Mouse (Mus musculus) left cerebral cortex, postnatal 36 days (tissue): ENCODE results near the gene Dcaf12. TPM values are rescaled to one million over a fixed set of nuclear protein-coding genes. Genes with fewer than 3 reads are reported as not detected.
A peak's percentile ranks its signal among the peaks of the same experiment; 100 is the strongest.

Experiments used
- DNase-seq, 2 experiments: peaks; one replicate each; pipeline ENCODE4 v3.0.0; 2021 to 2022; ENCODE audit warnings: low spot score in 2 of 2, mixed read lengths in 1 of 2
- intact Hi-C: fragments of 180-260 bp; cut with DNase I; formaldehyde crosslinking; loops from one replicate; pipeline ENCODE4 v1.15.1; 2025
- total RNA-seq, 2 experiments: library from RNA; stranded (reverse); gene quantifications; 2 replicates each; pipeline ENCODE4 v1.2.3; 2021

The Dcaf12 gene
- total RNA-seq, 2 experiments from 2014 or later: 41.9 to 43.5 TPM

DNA sequence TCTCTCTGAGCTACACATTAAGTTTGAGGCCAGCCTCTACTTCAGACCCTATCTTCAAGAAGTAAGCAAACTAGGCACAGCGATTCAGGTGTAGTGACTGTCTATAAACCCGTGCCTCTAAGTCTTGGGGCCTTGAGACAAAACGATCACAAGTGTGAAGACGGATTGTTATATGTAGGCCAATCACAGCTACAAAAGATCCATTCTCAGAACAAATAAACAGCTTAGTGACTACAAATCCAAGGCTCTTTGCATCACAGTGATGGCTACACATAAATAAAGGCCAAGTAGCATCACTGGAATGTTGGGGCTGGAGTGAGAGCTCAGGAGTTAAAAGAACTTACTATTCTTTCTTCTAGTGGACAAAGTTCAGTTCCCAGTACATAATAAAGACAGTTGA, 55.7 kb downstream of the Dcaf12 start:
- intact Hi-C loops: no loop called here
- DNase-seq: no peak

GRCm38 (mm10) chr4:41257752-41258151, 56.9 kb downstream of the Dcaf12 start:
- no peak for DNase-seq

DNA sequence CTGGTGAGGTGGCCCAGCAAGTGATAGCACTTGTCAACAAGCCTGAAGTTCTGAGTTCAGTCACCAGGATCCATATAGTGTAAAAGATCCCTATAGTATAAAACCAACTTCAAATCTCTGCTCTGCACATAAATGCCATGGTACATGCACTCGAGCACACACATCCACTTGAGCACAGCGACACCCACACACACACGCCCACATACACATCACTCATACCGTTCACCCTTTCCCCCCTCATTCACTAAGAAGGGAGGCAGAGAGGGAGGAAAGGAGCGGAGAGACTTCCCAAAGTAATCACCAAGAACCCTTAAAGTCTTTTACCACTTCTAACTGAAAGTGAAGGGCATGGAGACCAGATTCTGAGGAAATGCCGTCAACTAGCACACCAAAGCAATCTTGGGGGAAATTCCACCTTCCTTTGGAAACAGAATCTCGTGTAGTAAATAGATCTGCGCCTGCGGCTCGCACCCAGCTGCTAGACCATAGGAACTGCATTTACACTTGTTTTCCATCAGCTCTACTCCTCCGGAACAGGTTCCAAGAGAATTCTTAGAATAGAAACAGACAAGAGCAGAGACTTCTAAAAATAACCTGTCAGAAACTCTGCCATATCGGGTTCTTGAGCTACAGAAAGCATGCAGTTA, 59.0 kb downstream of the Dcaf12 start:
- intact Hi-C loops: no loop called here
- peak; percentile 24 to 27 for DNase-seq

More at GRCm38 (mm10) chr4:41257752-41258151, 56.9 kb downstream of the Dcaf12 start:
- intact Hi-C loops: no loop called here

- intact Hi-C loops: no loop called here
- DNase-seq: no peak
These were observed 60.9 kb downstream of the Dcaf12 start for GRCm38 (mm10) chr4:41253756-41254155.

DNA sequence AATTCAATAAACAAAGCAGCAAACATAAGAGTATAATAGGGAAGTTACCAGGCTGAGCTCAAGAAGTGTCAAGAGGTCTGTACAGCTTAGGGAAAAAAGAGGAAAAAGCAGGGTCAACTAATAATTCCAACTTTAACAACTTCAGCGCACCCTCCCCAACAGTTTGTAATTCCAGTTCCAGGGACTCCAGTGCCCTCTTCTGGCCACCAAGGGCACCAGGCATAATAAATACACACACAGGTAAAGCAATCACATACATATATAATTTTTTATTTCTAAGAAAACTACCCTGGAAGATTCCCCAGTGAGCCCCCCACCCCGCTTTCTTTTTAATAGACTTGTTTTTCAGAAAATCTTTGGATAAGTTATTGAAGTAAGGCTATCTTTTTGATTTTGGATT, 69.3 kb downstream of the Dcaf12 start:
- intact Hi-C loops: no loop called here
- DNase-seq: no peak

Other genes starting within 250 kb of the Dcaf12 start
- not detected for gene Aqp3, start 216.7 kb downstream of the Dcaf12 start, total RNA-seq
- 10 to 100 TPM; 84.6 to 88.9 TPM for gene Nol6, start 190.4 kb downstream of the Dcaf12 start, total RNA-seq
- gene Ube2r2, start 179.1 kb downstream of the Dcaf12 start, total RNA-seq: 10 to 100 TPM; 78.0 to 80.2 TPM
- gene Ubap2, start 39.7 kb downstream of the Dcaf12 start, total RNA-seq: 10 to 100 TPM; 36.9 to 43.3 TPM
- 10 to 100 TPM; 50.0 to 53.9 TPM for gene Ubap1, start 34.1 kb upstream of the Dcaf12 start, total RNA-seq
- 1 to 10 TPM; 1.2 to 1.8 TPM for gene Kif24, start 150.0 kb upstream of the Dcaf12 start, total RNA-seq
- gene Nudt2, start 150.3 kb upstream of the Dcaf12 start, total RNA-seq: 10 to 100 TPM; 27.1 to 30.1 TPM
- gene AI464131, start 188.2 kb upstream of the Dcaf12 start, total RNA-seq: 10 to 100 TPM; 31.8 to 32.1 TPM
- gene 1110017D15Rik, start 202.4 kb upstream of the Dcaf12 start, total RNA-seq: 1 to 10 TPM; 3.4 to 5.9 TPM